Mouse (Mus musculus) liver, postnatal 0 days (tissue): ENCODE measurements around the gene Tgm1.

Experiments
- CTCF ChIP-seq: sonication (generic); IDR thresholded peaks from 2 replicates; pipeline ENCODE4 v1.5.1; 2016; ENCODE audit warnings: antibody characterized with exemption, low read depth
- EP300 ChIP-seq: IDR thresholded peaks from 2 replicates; pipeline ENCODE4 v1.6.1; 2016; ENCODE audit warnings: antibody characterized with exemption, low read depth, mild to moderate bottlenecking

GRCm38 (mm10) chr14:55758363-55758784, 44.6 kb upstream of the Tgm1 start, which contains the start of gene Cideb:
- TF ChIP-seq CTCF (peak; percentile 82), EP300 (peak; percentile 66)
